Mouse (Mus musculus): Measurements from ENCODE around the gene Zbtb22.

DNA sequence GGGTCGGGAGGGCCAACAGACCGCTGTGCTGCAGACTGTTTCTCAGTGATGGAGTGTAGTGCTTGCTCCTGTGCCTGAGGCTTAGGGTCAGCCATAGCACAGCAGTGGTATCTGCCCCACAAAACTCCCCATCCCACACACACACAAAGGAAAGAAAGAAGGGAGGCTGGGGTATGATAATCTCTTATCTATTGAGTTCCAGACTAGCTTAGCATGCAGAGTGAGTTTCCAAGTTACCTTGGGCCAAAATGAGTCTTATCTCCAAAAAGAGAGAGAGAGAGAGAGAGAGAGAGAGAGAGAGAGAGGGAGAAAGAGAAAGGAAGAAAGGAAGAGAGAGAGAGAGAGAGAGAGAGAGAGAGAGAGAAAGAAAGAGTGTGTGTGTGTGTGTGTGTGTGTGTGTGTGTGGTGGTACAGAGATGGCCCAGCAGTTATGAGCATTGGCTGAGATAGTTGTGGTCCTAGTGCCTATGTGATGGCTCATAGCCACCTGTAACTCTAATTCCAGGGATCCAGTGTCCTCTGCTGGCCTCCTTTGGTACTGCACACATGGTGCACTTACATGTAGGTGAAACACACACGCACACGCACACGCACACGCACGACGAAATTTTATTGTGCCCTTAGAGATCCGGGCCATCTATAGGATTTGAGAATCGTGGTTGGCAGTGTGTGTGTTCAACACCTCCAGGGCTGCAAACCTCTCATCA is 9.0 kb downstream of the Zbtb22 start:
- TF ChIP-seq CTCF (IDR thresholded peaks at IDR 0.05; ENCODE audit: extremely low read depth, insufficient read length, insufficient replicate concordance, low read depth, low read length) (peak; percentile 38; the same call in 1 of the 2 replicates), POLR2A (IDR thresholded peaks at IDR 0.05; ENCODE audit: low read depth, low read length) (no peak)

Data from small intestine, adult 2 months (tissue).